ENCODE assay signal across 18 mouse cellular contexts in genomic region chr10:96545761-96546388, GRCm38 (mm10).
DNase-seq lines count a peak whose midpoint lies in the region; ATAC-seq and TF ChIP-seq lines count a peak whose summit lies in the region.
"Had no signal": no experiment of that assay in that cellular context is flagged by ENCODE, and none has a peak within 500 bp of the region (broad histone marks: within the 10 kb centered on the region; RNA-seq: fewer than 3 reads in every experiment).

No protein-coding gene starts in this region.

- TF ChIP-seq EP300 in stomach, postnatal 0 days (optimal IDR thresholded peaks at IDR 0.05): no peak

- no peak for TF ChIP-seq CTCF in kidney, postnatal 0 days (IDR thresholded peaks at IDR 0.05; ENCODE audit: low read depth)
- no peak for TF ChIP-seq CTCF in brain, embryonic 14.5 days (IDR thresholded peaks at IDR 0.05; ENCODE audit: borderline replicate concordance, extremely low read depth, insufficient read depth, insufficient read length)
- TF ChIP-seq CTCF in stomach, postnatal 0 days (IDR thresholded peaks at IDR 0.05; ENCODE audit: low read depth): no peak

- H3K36me3 ChIP-seq in forebrain, embryonic 13.5 days (ENCODE audit: poor library complexity, severe bottlenecking): no peaks in the 10 kb centered on the region
- no peaks in the 10 kb centered on the region for H3K36me3 ChIP-seq in forebrain, embryonic 11.5 days (ENCODE audit: control insufficient read depth, insufficient read depth, low read length)
- no peaks in the 10 kb centered on the region for H3K36me3 ChIP-seq in kidney, postnatal 0 days (ENCODE audit: insufficient read depth, low read length)
- no peaks in the 10 kb centered on the region for H3K36me3 ChIP-seq in stomach, postnatal 0 days (ENCODE audit: control insufficient read depth, insufficient read depth, low read length)
- H3K36me3 ChIP-seq: embryonic facial prominence, embryonic 12.5 days; hindbrain, embryonic 15.5 days; midbrain, embryonic 12.5 days had no signal

- no peak for TF ChIP-seq POLR2A in brain, embryonic 14.5 days (IDR thresholded peaks at IDR 0.05; ENCODE audit: borderline replicate concordance, extremely low read depth, insufficient read depth, insufficient read length, poor library complexity, severe bottlenecking)

- H3K27me3 ChIP-seq in forebrain, embryonic 13.5 days: no peaks in the 10 kb centered on the region
- no peaks in the 10 kb centered on the region for H3K27me3 ChIP-seq in forebrain, embryonic 11.5 days (ENCODE audit: control insufficient read depth, insufficient read depth, low read length)
- H3K27me3 ChIP-seq in kidney, postnatal 0 days (ENCODE audit: insufficient read depth, low read length): no peaks in the 10 kb centered on the region
- no peaks in the 10 kb centered on the region for H3K27me3 ChIP-seq in stomach, postnatal 0 days (ENCODE audit: control insufficient read depth, insufficient read depth, low read length)
- H3K27me3 ChIP-seq: embryonic facial prominence, embryonic 12.5 days; hindbrain, embryonic 15.5 days; midbrain, embryonic 12.5 days had no signal

- peaks cover 8% of the 10 kb centered on the region for H3K4me1 ChIP-seq in forebrain, embryonic 13.5 days
- no peaks in the 10 kb centered on the region for H3K4me1 ChIP-seq in forebrain, embryonic 11.5 days (replicated peaks; ENCODE audit: control insufficient read depth, insufficient read depth, low read length)
- no peaks in the 10 kb centered on the region; the same call in 1 of the 2 replicates for H3K4me1 ChIP-seq in kidney, postnatal 0 days (replicated peaks; ENCODE audit: insufficient read depth, low read length)
- H3K4me1 ChIP-seq in stomach, postnatal 0 days (replicated peaks; ENCODE audit: control insufficient read depth, insufficient read depth): no peaks in the 10 kb centered on the region
- H3K4me1 ChIP-seq: embryonic facial prominence, embryonic 12.5 days; midbrain, embryonic 12.5 days had no signal

- peak; percentile 83 for ATAC-seq in forebrain, embryonic 13.5 days
- no peak for ATAC-seq in forebrain, embryonic 11.5 days (replicated peaks; ENCODE audit: low FRiP score)
- ATAC-seq in kidney, postnatal 0 days (replicated peaks; ENCODE audit: low FRiP score, low read depth): no peak
- ATAC-seq in granulocyte monocyte progenitor cell, adult 5-6 weeks (replicated peaks; ENCODE audit: poor library complexity, severe bottlenecking): peak; percentile 68
- no peak for ATAC-seq in stomach, postnatal 0 days (ENCODE audit: low FRiP score, low TSS enrichment)

- DNase-seq in forebrain, embryonic 11.5 days (ENCODE audit: low spot score): no peak
- peak; percentile 84 for DNase-seq in kidney, postnatal 0 days (ENCODE audit: low spot score)
- no peak for DNase-seq in kidney, adult 11 months
- peak; percentile 80 for DNase-seq in brain, embryonic 14.5 days (ENCODE audit: low read depth)
- no peak for DNase-seq in embryo, embryonic 10 days (ENCODE audit: low spot score)
- DNase-seq in stomach, postnatal 0 days (ENCODE audit: low spot score): no peak
- DNase-seq: adrenal gland, postnatal 14 days; gastrocnemius, adult 2 months; heart, postnatal 4 days; kidney, postnatal 14 days; spleen, adult 18-20 months; thymus, postnatal 25 days had no signal

- H3K4me3 ChIP-seq in forebrain, embryonic 13.5 days: no peak overlapping the region
- no peak overlapping the region for H3K4me3 ChIP-seq in forebrain, embryonic 11.5 days (ENCODE audit: low read depth, low read length)
- H3K4me3 ChIP-seq in kidney, postnatal 0 days (replicated peaks; ENCODE audit: low read depth, low read length): no peak overlapping the region
- H3K4me3 ChIP-seq in stomach, postnatal 0 days (ENCODE audit: low read depth, low read length): no peak overlapping the region
- H3K4me3 ChIP-seq: embryonic facial prominence, embryonic 12.5 days; gastrocnemius, adult 2 months; hindbrain, embryonic 15.5 days; midbrain, embryonic 12.5 days had no signal

- H3K9ac ChIP-seq in forebrain, embryonic 13.5 days: no peak overlapping the region
- no peak overlapping the region for H3K9ac ChIP-seq in forebrain, embryonic 11.5 days (ENCODE audit: low read length)
- H3K9ac ChIP-seq in kidney, postnatal 0 days (ENCODE audit: low read depth, low read length): no peak overlapping the region
- no peak overlapping the region for H3K9ac ChIP-seq in stomach, postnatal 0 days (ENCODE audit: low read length)
- H3K9ac ChIP-seq: embryonic facial prominence, embryonic 12.5 days; hindbrain, embryonic 15.5 days; liver, embryonic 14.5 days; midbrain, embryonic 12.5 days had no signal

- H3K9me3 ChIP-seq in forebrain, embryonic 13.5 days (replicated peaks): no peaks in the 10 kb centered on the region
- H3K9me3 ChIP-seq in forebrain, embryonic 11.5 days (ENCODE audit: control insufficient read depth, low read length): no peaks in the 10 kb centered on the region
- no peaks in the 10 kb centered on the region for H3K9me3 ChIP-seq in kidney, postnatal 0 days (replicated peaks; ENCODE audit: low read length)
- H3K9me3 ChIP-seq in stomach, postnatal 0 days (ENCODE audit: control insufficient read depth, low read length): no peaks in the 10 kb centered on the region
- H3K9me3 ChIP-seq: embryonic facial prominence, embryonic 12.5 days; hindbrain, embryonic 15.5 days; midbrain, embryonic 12.5 days had no signal

- WGBS in forebrain, embryonic 13.5 days: 47% methylated on average over 2 of the region's 2 CpGs
- WGBS in forebrain, embryonic 11.5 days: 75% methylated on average over 2 of the region's 2 CpGs
- 32% methylated on average over 2 of the region's 2 CpGs for WGBS in kidney, postnatal 0 days
- WGBS in stomach, postnatal 0 days: 54% methylated on average over 2 of the region's 2 CpGs

- no peak overlapping the region for H3K4me2 ChIP-seq in forebrain, embryonic 13.5 days
- H3K4me2 ChIP-seq in forebrain, embryonic 11.5 days (ENCODE audit: low read depth, low read length, severe bottlenecking): no peak overlapping the region
- no peak overlapping the region for H3K4me2 ChIP-seq in kidney, postnatal 0 days (ENCODE audit: low read length)
- H3K4me2 ChIP-seq in stomach, postnatal 0 days (replicated peaks; ENCODE audit: low read depth): no peak overlapping the region
- H3K4me2 ChIP-seq: embryonic facial prominence, embryonic 12.5 days; hindbrain, embryonic 15.5 days; midbrain, embryonic 12.5 days had no signal

- H3K27ac ChIP-seq in forebrain, embryonic 13.5 days: no peak overlapping the region
- H3K27ac ChIP-seq in forebrain, embryonic 11.5 days (ENCODE audit: low read depth, low read length): no peak overlapping the region
- no peak overlapping the region for H3K27ac ChIP-seq in kidney, postnatal 0 days
- no peak overlapping the region for H3K27ac ChIP-seq in stomach, postnatal 0 days (replicated peaks)
- H3K27ac ChIP-seq: embryonic facial prominence, embryonic 12.5 days; gastrocnemius, adult 2 months; hindbrain, embryonic 15.5 days; liver, embryonic 14.5 days; midbrain, embryonic 12.5 days had no signal

Comparison
In these comparisons a context has a peak if more than half of its experiments do, and no peak if none do; other contexts are left out.
1. ATAC-seq: peak in forebrain, embryonic 13.5 days (single experiment) and granulocyte monocyte progenitor cell, adult 5-6 weeks (single experiment); none in forebrain, embryonic 11.5 days (single experiment), kidney, postnatal 0 days (single experiment) and stomach, postnatal 0 days (single experiment).
2. DNase-seq: peak in kidney, postnatal 0 days (single experiment) and brain, embryonic 14.5 days (single experiment); none in forebrain, embryonic 11.5 days (single experiment), kidney, adult 11 months (single experiment), embryo, embryonic 10 days (single experiment) and stomach, postnatal 0 days (single experiment).